Mouse (Mus musculus) liver, postnatal 0 days (tissue): ENCODE results near the gene Ppa2.

ENCODE experiments used
- CTCF ChIP-seq: sonication (generic); IDR thresholded peaks from 2 replicates; pipeline ENCODE4 v1.5.1; 2016; ENCODE audit warnings: antibody characterized with exemption, low read depth
- EP300 ChIP-seq: IDR thresholded peaks from 2 replicates; pipeline ENCODE4 v1.6.1; 2016; ENCODE audit warnings: antibody characterized with exemption, low read depth, mild to moderate bottlenecking

GRCm38 (mm10) chr3:133321928-133322327 lies 12.0 kb downstream of the Ppa2 start:
- no peak for TF ChIP-seq EP300
- no peak for TF ChIP-seq CTCF
